14 mouse cellular contexts compared by ENCODE assay signal in genomic region chr12:80878093-80878430, GRCm38 (mm10).
"Had no signal": no experiment of that assay in that cellular context is flagged by ENCODE, and none has a peak within 500 bp of the region (broad histone marks: within the 10 kb centered on the region; RNA-seq: fewer than 3 reads in every experiment).

No protein-coding gene starts in this region.

- H3K27ac ChIP-seq: limb, embryonic 10.5 days; liver, embryonic 15.5 days; macrophage; midbrain, embryonic 12.5 days; neural tube, embryonic 12.5 days; stomach, embryonic 15.5 days had no signal

- H3K4me2 ChIP-seq: liver, embryonic 11.5 days; liver, embryonic 15.5 days; midbrain, embryonic 12.5 days; neural tube, embryonic 12.5 days; stomach, embryonic 15.5 days had no signal

- H3K27me3 ChIP-seq: liver, embryonic 15.5 days; megakaryocyte, embryonic 14.5 days; midbrain, embryonic 12.5 days; neural tube, embryonic 12.5 days; stomach, embryonic 15.5 days had no signal

- H3K4me3 ChIP-seq: left cerebral cortex, adult 2 months; limb, embryonic 10.5 days; liver, embryonic 15.5 days; midbrain, embryonic 12.5 days; neural tube, embryonic 12.5 days; stomach, embryonic 15.5 days had no signal

- H3K4me1 ChIP-seq: liver, embryonic 15.5 days; neural tube, embryonic 12.5 days; stomach, embryonic 15.5 days had no signal

- DNase-seq: lung, adult 2 months; lung, postnatal 14 days; right cerebral cortex, postnatal 14 days; thymus, adult 2 months; thymus, postnatal 25 days had no signal

- H3K9ac ChIP-seq: liver, embryonic 15.5 days; midbrain, embryonic 12.5 days; neural tube, embryonic 12.5 days; stomach, embryonic 15.5 days had no signal

- H3K9me3 ChIP-seq: limb, embryonic 10.5 days; liver, embryonic 15.5 days; megakaryocyte, embryonic 14.5 days; midbrain, embryonic 12.5 days; neural tube, embryonic 12.5 days; stomach, embryonic 15.5 days had no signal
